Mouse (Mus musculus): ENCODE data around the gene Nme3.

DNA sequence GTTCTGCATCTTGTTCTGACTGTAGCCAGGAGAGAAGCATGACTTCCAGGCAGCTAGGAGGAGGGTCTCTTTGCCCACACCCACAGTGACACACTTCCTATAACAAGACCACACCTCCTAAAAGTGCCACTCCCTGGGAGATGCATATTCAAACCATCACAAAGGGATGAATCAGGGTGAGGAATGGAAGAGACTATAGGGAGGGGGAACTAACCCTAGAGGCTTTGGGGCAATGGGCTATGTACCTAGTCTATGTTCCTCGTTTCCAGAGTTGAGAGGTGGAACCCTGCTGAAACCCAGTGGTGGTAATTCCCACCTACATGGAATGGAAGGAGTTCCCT is 21.9 kb upstream of the Nme3 start:
- no peak for TF ChIP-seq CTCF (IDR thresholded peaks at IDR 0.05; ENCODE audit: extremely low read depth, insufficient read depth, insufficient read length, insufficient replicate concordance)
- TF ChIP-seq POLR2A (IDR thresholded peaks at IDR 0.05; ENCODE audit: low read depth, low read length): no peak

Measured in spleen, adult 2 months (tissue).